In genomic region chr14:45423220-45423619, GRCm38 (mm10) we compare ENCODE assay signal across 9 mouse cellular contexts. TPM values are rescaled to one million over a fixed set of nuclear protein-coding genes. Genes with fewer than 3 reads are reported as not detected.
DNase-seq lines count a peak whose midpoint lies in the region; ATAC-seq lines count a peak whose summit lies in the region.
"Had no signal": no experiment of that assay in that cellular context is flagged by ENCODE, and none has a peak within 500 bp of the region (broad histone marks: within the 10 kb centered on the region; RNA-seq: fewer than 3 reads in every experiment).

No protein-coding gene starts in this region.

- no peaks in the 10 kb centered on the region for H3K27me3 ChIP-seq in liver, embryonic 11.5 days (replicated peaks; ENCODE audit: control insufficient read depth, insufficient read depth, low read length)
- no peaks in the 10 kb centered on the region for H3K27me3 ChIP-seq in neural tube, embryonic 14.5 days (ENCODE audit: control insufficient read depth, insufficient read depth, low read length)

- no peak overlapping the region for H3K9ac ChIP-seq in liver, embryonic 11.5 days (ENCODE audit: low read depth, low read length)
- no peak overlapping the region for H3K9ac ChIP-seq in neural tube, embryonic 14.5 days (replicated peaks; ENCODE audit: low read depth, low read length)

- DNase-seq in liver, embryonic 11.5 days (ENCODE audit: low spot score) = no peak
- DNase-seq in liver (no peak), MN1 (ENCODE audit: low spot score) (peak; percentile 80)
- peak; percentile 29 to 53 for DNase-seq in cerebellum, adult 18-20 months
- peak; percentile 5 for DNase-seq in left cerebral cortex, postnatal 4 days
- DNase-seq in testis, postnatal 14 days (ENCODE audit: low spot score) = no peak

- H3K4me3 ChIP-seq in liver, embryonic 11.5 days (ENCODE audit: low read depth, low read length) = no peak overlapping the region
- H3K4me3 ChIP-seq in neural tube, embryonic 14.5 days (ENCODE audit: low read depth, low read length) = no peak overlapping the region
- H3K4me3 ChIP-seq: myocyte had no signal

- no peaks in the 10 kb centered on the region for H3K9me3 ChIP-seq in liver, embryonic 11.5 days (ENCODE audit: control insufficient read depth, low read length)
- H3K9me3 ChIP-seq in neural tube, embryonic 14.5 days (ENCODE audit: control insufficient read depth, low read length) = no peaks in the 10 kb centered on the region

- WGBS in liver, embryonic 11.5 days = 8% methylated on average over 5 of the region's 5 CpGs
- whole genome bisulfite sequencing in neural tube, embryonic 14.5 days = 14% methylated on average over 5 of the region's 5 CpGs

- H3K4me2 ChIP-seq in liver, embryonic 11.5 days = no peak overlapping the region
- H3K4me2 ChIP-seq in neural tube, embryonic 14.5 days (ENCODE audit: low read depth, low read length) = no peak overlapping the region

- H3K36me3 ChIP-seq in liver, embryonic 11.5 days (ENCODE audit: control insufficient read depth, insufficient read depth, low read length) = no peaks in the 10 kb centered on the region
- H3K36me3 ChIP-seq in neural tube, embryonic 14.5 days (ENCODE audit: control insufficient read depth, insufficient read depth, low read length) = no peaks in the 10 kb centered on the region

- no peak overlapping the region for H3K27ac ChIP-seq in liver, embryonic 11.5 days (ENCODE audit: low read depth, low read length)
- no peak overlapping the region for H3K27ac ChIP-seq in neural tube, embryonic 14.5 days (ENCODE audit: low read depth, low read length)

- peak; percentile 49; the same call in 1 of the 2 replicates for ATAC-seq in liver, embryonic 11.5 days (replicated peaks; ENCODE audit: low FRiP score)
- ATAC-seq in hematopoietic stem cell, adult 5-6 weeks (replicated peaks in 1 of 2; ENCODE audit: insufficient read depth in 1 of 2, low FRiP score in 2 of 2, low TSS enrichment in 1 of 2, low read depth in 1 of 2, poor library complexity in 2 of 2, severe bottlenecking in 2 of 2) = peak; percentile 53 to 66; a peak in 2 of 4 replicates
- peak; percentile 88; the same call in 1 of the 2 replicates for ATAC-seq in neural tube, embryonic 14.5 days (ENCODE audit: low read depth)

- H3K4me1 ChIP-seq in liver, embryonic 11.5 days (replicated peaks; ENCODE audit: control insufficient read depth, insufficient read depth, low read length) = no peaks in the 10 kb centered on the region
- H3K4me1 ChIP-seq in neural tube, embryonic 14.5 days (ENCODE audit: control insufficient read depth, insufficient read depth, low read length) = no peaks in the 10 kb centered on the region

- intact Hi-C loops in left cerebral cortex, postnatal 4 days (cut with DNase I) = loop anchor here (10.0 kb wide), 3 partner anchors 112 to 272 kb away; partner anchors contain the start of gene Fermt2

RNA-seq across cellular contexts. Expression of gene Gnpnat1, which starts 18.5 kb away (rescaled TPM):
- polyA plus RNA-seq in liver, embryonic 11.5 days (2014; fragmentation: Nextera tagmentation; extraction: Ambion mirVana) = 49.7 and 51.5 TPM in 2 replicates
- total RNA-seq in hematopoietic stem cell, adult 5-6 weeks (2017) = 25.6 and 29.3 TPM in 2 replicates
- total RNA-seq in left cerebral cortex, postnatal 4 days (2021) = 10 to 100 TPM; 14.8 to 17.6 TPM
- 30.8 and 31.0 TPM in 2 replicates for polyA plus RNA-seq in neural tube, embryonic 14.5 days (2014; fragmentation: Nextera tagmentation; extraction: Ambion mirVana)

Comparison
In these comparisons a context has a peak if more than half of its experiments do, and no peak if none do; other contexts are left out.
1. DNase-seq: peak in MN1 (single experiment), cerebellum, adult 18-20 months (2 of 2) and left cerebral cortex, postnatal 4 days (single experiment); none in liver, embryonic 11.5 days (single experiment), liver (single experiment) and testis, postnatal 14 days (single experiment).
2. Peak in every context shown above with its lines, with median percentiles within 50 percentile points of each other: ATAC-seq.